Mouse (Mus musculus) frontal cortex, postnatal 36 days (tissue): ENCODE results near the gene Olfr622.

ENCODE experiments used
- DNase-seq, 2 experiments: peaks; one replicate each; pipeline ENCODE4 v3.0.0; 2022; ENCODE audit warnings: low spot score in 2 of 2

Gene Olfr622

DNA sequence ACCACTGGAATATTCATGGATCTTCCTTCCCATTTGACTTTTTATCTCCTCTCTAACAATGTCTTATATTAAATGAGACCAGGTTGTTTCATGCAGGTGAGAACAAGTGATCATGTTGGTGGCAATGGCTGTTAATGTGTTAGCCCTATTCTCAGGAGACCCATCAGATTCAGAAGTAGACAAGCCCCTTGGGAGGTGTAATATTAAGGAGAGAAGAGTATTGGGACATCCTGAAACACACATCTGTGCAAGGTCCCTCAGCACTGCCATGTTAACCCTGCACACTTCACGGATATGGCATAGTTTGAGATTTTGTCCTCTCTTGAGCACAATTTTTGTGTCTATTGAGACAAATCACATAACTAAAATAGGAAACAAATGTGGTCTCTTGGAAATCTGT, at the start of gene Olfr622:
Olfr622 (minus strand) TSS at position 101 of the 400 bp plus-strand sequence.
- DNase-seq: no peak

DNA sequence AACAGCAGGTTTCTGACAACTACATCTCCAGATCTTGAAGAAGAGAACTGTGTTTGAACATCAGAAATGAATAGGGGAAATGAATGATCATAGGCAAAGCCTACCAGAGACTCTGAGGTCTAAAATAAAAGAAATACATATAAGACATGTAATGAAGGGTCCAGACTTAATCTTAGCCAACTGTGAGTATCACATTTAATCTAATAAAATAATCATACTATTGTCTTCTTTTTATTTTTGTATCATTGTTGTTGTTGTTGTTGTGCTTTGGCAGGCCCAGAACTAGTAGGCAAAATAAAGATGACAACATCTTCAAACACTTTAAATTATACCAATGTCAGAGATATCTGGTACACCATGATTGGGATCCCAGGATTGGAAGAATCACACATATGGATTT, 39.9 kb upstream of the Olfr622 start, which contains the start of gene Olfr625-ps1:
Olfr625-ps1 (plus strand) TSS at position 301 of the 400 bp plus-strand sequence.
- DNase-seq: no peak

GRCm38 (mm10) chr7:103671091-103671490, 28.6 kb upstream of the Olfr622 start, which contains the start of gene Olfr624:
Gene Olfr624 (minus strand): TSS chr7:103671191.
- no peak for DNase-seq

DNA sequence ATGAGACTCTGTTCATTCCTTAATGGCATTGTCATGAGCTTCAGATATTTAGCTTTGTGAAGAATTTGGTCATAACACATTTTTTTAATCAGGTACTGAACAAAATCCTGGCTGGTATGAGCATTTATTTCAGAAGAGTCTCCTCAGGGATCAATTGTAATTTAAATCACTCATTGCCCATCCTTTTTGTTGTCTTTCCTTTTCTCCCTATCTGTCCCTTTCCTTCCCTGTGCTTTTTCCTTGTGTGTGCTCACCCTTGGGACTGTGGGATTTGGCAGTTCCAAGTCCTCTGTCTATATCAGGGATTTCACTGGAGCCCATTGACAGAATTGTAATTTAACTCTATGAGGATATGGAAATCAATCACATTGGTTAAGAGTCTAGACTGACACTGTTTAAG, 21.1 kb upstream of the Olfr622 start, which contains the start of gene Olfr623:
Olfr623 (minus strand) TSS at position 101 of the 400 bp plus-strand sequence.
- DNase-seq: no peak

GRCm38 (mm10) chr7:103644070-103644469, 1.6 kb upstream of the Olfr622 start:
- no peak for DNase-seq

- DNase-seq: no peak
Observed at GRCm38 (mm10) chr7:103636795-103637194, 5.7 kb downstream of the Olfr622 start.

GRCm38 (mm10) chr7:103612434-103612833, 30.1 kb downstream of the Olfr622 start, which contains the start of gene Olfr620:
Gene Olfr620 (minus strand): TSS chr7:103612534.
- no peak for DNase-seq

DNA sequence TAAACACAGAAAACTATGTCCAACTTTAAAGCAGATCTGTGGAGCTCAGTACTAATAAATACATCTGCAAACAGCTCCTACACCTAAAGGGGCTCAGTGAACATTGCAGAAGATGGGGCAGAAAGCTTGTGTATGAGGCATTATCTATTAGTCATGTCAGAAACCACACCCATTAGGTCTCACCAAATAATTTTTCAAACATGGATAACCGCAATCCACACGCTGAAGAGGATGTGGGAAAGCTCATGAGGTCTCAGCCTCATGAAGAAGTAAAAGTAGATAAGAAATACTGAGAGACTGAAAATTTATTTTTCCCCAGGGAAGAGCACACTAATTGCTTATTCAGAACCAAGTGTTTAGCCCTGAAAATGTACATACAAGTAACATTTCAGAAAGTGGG, 35.1 kb downstream of the Olfr622 start:
- DNase-seq: no peak

DNA sequence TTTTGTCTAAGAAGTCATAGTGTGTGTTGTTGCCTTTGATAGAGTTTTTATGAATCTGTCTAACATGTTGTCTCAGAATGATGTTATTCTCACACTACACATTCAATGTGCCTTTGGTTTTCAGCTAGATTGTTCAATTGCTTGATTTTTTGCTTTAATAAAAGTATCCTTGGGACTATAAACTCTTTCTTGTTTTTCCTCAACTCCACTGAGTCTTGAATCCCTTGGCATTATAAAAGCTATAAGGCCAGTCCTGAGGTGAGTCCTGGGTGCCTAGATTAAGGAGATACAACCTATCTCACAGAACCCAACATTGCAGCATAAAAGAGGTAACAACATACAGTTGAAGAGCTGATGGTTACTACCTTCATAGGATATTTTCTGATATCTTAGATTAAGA, 42.2 kb downstream of the Olfr622 start, which contains the start of gene Olfr619:
Olfr619 (plus strand) TSS at position 301 of the 400 bp plus-strand sequence.
- no peak for DNase-seq

DNA sequence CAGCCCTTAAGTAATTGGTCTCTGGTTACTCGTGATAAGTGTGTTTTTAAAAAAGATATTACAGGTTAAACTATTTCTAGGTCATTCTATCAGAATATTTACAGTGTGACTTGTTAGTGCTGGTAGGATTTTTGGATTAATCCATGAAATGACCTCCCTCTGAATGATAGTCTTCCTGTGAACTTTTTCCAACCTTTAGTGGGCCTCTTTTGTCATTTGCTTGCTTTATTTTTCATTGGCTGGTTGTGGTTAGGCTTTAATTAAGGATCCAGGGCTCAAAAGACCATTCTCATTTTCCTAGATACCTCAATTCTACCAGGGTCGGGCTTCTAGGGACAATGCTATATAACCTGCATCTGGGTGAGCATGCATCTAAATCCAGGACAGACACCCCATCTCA, 52.7 kb downstream of the Olfr622 start, which contains the start of gene Olfr618:
Olfr618 (plus strand) TSS at position 301 of the 400 bp plus-strand sequence.
- no peak for DNase-seq
